Mouse (Mus musculus) adrenal gland, postnatal 10 days (tissue): ENCODE data around the gene Gk. TPM values are rescaled to one million over a fixed set of nuclear protein-coding genes. Genes with fewer than 3 reads are reported as not detected.

Experiments used
- total RNA-seq, 2 experiments: library from RNA; stranded (reverse); gene quantifications; 2 replicates each; pipeline ENCODE4 v1.2.3; 2021

The Gk gene
- total RNA-seq, 2 experiments from 2014 or later = 93.0 to 113 TPM

Other genes with a start within 250 kb of the Gk start
- 10 to 100 TPM in 1 of 2 experiments, 1 to 10 TPM in 1; 9.1 to 12.0 TPM for gene Tab3, start 202.8 kb downstream of the Gk start, total RNA-seq
- gene 5430427O19Rik, start 93.5 kb upstream of the Gk start, total RNA-seq = under 1 TPM; 0.24 TPM